Mouse (Mus musculus) brain, adult 2 months (tissue): ENCODE measurements around the gene Nobox.

Experiments used
- DNase-seq: peaks from one replicate; pipeline ENCODE4 v3.0.0; 2011; ENCODE audit warnings: low read depth, low spot score

The Nobox gene

GRCm38 (mm10) chr6:43274123-43274522 lies 35.2 kb downstream of the Nobox start:
- DNase-seq = no peak

GRCm38 (mm10) chr6:43272597-43272996 lies 36.8 kb downstream of the Nobox start:
- no peak for DNase-seq

DNA sequence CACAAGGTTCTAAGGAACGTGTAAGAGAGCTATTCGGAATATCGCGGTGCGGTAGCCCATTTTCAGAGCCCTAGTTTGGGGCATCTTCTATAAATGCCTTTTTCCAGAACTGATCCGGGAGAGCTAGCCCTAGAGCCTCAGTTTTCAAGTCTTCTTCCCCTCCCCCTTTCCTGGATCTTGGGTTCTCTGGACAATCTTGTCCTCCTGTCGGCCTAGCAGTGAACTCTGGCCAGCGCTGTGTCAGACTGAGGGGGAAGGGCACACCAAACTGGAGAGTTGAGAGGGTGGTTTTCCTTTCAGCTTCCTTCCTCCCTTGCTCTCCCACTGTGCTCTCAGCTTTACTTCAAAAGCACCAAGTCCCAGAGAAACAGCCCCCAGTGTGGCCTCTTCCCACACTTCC lies 43.0 kb downstream of the Nobox start:
- no peak for DNase-seq

DNA sequence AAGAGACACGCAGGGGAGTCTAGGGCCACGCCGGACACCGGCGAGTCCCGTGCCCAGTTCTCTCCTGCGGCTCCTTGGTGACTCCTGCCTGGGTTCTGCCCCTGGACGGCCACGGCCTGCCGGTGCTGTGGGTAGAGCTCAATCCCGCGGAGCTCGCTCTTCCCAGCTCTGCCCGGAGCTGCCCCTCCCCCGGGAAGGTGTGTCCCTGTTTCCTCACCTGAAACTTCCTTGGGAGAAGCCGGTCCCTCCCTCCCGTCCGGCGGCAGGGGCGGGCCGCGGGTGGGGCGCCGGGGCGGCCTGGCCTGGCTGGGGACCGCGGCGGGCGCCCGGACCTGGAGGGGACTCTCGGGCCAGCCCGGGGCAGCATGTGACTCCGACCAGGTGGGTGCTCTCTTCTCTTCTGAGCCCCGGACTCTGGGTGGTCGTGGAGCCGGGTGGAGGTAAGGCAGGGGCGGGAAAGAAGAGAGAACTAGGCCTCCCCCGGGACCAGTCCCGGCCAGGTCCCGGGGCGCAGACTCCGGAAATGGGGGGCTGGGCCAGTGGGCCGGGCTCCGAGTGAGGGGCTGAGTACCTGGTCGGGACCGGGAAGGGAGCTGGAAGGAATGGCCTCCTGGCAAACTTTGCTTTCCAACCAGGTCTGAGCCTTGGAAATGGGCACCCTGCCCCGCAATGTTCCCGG lies 43.9 kb downstream of the Nobox start, which contains the start of gene Arhgef5:
Arhgef5 (plus strand) TSS at position 220 of the 679 bp plus-strand sequence.
- DNase-seq = no peak

DNA sequence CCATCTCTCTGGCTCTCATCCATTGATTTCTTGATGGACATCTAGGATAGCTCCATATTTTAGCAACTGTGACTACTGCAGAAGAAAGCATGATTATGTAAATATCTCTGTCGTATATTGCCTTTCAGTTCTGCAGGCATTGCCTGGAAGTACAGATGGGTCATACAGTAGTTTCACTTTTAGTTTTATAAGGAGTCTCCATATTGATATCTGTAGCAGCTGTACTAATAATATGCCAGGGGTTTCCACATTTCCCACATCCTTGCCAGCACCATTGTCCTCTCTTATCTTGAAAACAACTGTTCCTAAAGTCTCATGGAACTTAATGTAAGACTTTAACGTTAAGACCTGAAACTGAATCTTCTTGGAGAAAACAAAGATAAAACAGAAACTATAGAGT lies 48.6 kb downstream of the Nobox start:
- DNase-seq = no peak

GRCm38 (mm10) chr6:43254193-43254926 lies 55.0 kb downstream of the Nobox start:
- DNase-seq = peak; percentile 59
